Mouse (Mus musculus) brain, embryonic 14.5 days (tissue): Measurements from ENCODE around the gene Foxd3. TPM values are rescaled to one million over a fixed set of nuclear protein-coding genes. Genes with fewer than 3 reads are reported as not detected.
A peak's percentile ranks its signal among the peaks of the same experiment; 100 is the strongest.
"Not testable (repeated sequence)": the region's sequence is repeated elsewhere in the genome, so short reads cannot be mapped to it uniquely, and the experiment has no call there.

Source experiments
- DNase-seq: peaks from one replicate; pipeline ENCODE4 v3.0.0-alpha.2; 2011; ENCODE audit warnings: low read depth
- CTCF ChIP-seq: fragments of 200-500 bp; IDR thresholded peaks from 2 replicates; pipeline ENCODE4 v1.5.1; 2012; ENCODE audit warnings: inconsistent platforms, mild to moderate bottlenecking, moderate library complexity, borderline replicate concordance; ENCODE audit not compliant: insufficient read depth, insufficient read length; ENCODE audit errors: extremely low read depth
- POLR2A ChIP-seq: fragments of 200-500 bp; IDR thresholded peaks from 2 replicates; pipeline ENCODE4 v1.6.1; 2012; ENCODE audit warnings: mild to moderate bottlenecking, inconsistent platforms, borderline replicate concordance; ENCODE audit not compliant: poor library complexity, insufficient read depth, insufficient read length, severe bottlenecking; ENCODE audit errors: extremely low read depth
- polyA plus RNA-seq: library from polyadenylated mRNA; depleted of rRNA; stranded (reverse); fragments of >200 nt; gene quantifications from 2 replicates; pipeline ENCODE4 v1.2.3, GENCODE M21; 2012; rRNA removed

Gene Foxd3
- 1.4 and 3.2 TPM in 2 replicates for polyA plus RNA-seq

DNA sequence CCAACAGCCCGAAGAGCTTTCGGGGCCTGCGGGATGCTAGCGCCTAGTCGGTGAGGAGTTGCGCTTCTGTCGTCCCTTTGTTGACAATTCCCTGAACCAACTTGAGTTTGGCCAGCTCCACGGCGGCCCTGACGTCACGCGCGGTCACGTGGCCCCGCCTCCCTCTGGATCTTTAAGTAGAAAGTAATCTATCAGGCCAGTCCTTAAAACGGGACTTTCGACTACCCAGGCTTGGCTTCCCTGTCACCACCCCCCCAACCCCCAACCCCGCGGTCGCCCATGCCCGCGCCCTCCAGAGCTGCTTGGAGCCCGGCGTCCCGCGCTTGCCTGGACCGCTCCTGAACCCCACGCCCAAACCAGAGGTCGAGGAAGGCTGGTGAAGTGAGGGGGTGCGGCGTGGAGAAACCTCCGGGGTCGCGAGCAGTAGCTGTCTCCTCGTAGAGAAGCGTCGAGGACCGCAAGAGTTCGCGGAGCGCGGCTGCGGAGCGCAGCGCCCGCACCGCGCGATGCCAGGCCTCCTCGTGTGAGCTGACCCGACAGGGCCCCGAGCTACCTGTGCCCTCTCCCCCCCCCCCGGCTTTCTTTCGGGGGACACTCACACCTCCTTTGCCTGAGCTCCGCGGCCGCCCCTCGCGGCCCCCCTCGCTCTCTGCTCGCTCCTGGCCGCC is at the start of gene Foxd3:
TSS of gene Foxd3 (plus strand) at position 363 of the 668 bp plus-strand sequence.
- TF ChIP-seq POLR2A (no peak), CTCF (no peak)
- DNase-seq, result peak; percentile 55

- TF ChIP-seq POLR2A (no peak), CTCF (no peak)
- DNase-seq, result no peak
These were observed 43.9 kb upstream of the Foxd3 start for GRCm38 (mm10) chr4:99612156-99612555.

GRCm38 (mm10) chr4:99612609-99613350 is 43.3 kb upstream of the Foxd3 start:
- no peak for TF ChIP-seq POLR2A
- no peak for TF ChIP-seq CTCF
- no peak for DNase-seq

GRCm38 (mm10) chr4:99626047-99626844 is 29.9 kb upstream of the Foxd3 start:
- TF ChIP-seq CTCF (no peak), POLR2A (no peak)
- peak; percentile 82 for DNase-seq

- TF ChIP-seq POLR2A (no peak), CTCF (no peak)
- peak; percentile 13 for DNase-seq
These were observed 29.0 kb upstream of the Foxd3 start for GRCm38 (mm10) chr4:99627057-99627456.

DNA sequence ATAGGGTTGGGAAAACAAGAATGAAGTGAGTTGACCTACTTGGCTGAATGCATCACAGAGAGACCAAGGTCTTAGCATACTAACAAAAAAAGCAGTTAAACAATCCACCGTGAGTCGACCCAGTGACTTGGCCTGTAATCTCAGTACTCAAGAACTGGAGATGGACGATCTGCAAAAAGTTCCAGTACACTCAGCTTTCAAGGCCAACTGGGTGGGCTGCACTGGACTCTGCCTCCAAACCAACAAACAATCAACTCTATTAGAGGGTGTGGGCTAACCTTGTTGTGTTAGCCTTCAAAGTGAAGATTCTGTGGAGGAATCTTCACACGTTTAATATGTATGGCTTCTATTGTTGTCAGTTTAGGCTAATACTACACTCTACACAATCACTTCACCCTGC is 20.1 kb upstream of the Foxd3 start:
- no peak for DNase-seq

DNA sequence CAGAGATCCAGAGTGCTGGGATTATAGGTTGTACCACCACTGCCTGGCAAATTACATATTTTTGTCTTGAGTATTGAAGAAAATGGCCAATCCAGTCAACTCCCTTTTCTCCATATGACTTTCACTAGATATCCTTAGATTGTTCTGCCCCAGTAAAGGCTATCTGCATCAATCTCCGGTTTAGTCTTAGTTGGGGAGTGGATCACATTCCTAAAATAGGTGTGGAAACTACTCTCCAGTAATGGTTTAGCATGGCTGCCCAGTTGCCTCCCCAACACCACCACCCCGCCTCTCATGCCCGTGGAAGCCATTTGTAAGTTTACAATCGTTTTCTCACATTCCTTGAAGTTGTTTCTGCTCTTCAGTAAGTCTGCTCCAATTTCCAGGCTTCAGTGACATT is 19.4 kb upstream of the Foxd3 start:
- TF ChIP-seq CTCF (no peak), POLR2A (no peak)

More for the DNA sequence above, 20.1 kb upstream of the Foxd3 start:
- TF ChIP-seq CTCF (no peak), POLR2A (no peak)

GRCm38 (mm10) chr4:99640619-99641018 is 15.5 kb upstream of the Foxd3 start:
- not testable (repeated sequence) for DNase-seq

More for the DNA sequence above, 19.4 kb upstream of the Foxd3 start:
- DNase-seq, result no peak

DNA sequence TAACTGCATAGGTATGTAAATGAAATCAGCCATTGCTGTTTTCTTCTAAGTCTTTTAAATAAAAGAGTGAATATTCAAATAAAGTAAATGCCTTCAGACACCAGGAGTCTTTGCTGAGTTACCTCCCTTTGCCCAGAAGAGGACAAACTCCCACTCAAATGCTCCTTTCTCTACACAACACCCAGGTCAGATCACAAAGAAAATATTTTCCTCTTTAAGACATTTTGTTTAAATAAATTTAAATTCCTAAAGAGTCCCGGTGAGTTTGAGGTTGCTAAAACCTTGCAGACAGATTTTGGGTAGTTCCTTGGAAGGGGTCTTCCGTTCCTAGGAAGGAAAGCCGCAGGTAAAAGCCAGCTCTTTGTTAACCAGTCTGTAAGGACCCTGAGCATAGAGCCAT is 14.2 kb upstream of the Foxd3 start:
- no peak for TF ChIP-seq POLR2A
- TF ChIP-seq CTCF, result no peak
- no peak for DNase-seq

DNA sequence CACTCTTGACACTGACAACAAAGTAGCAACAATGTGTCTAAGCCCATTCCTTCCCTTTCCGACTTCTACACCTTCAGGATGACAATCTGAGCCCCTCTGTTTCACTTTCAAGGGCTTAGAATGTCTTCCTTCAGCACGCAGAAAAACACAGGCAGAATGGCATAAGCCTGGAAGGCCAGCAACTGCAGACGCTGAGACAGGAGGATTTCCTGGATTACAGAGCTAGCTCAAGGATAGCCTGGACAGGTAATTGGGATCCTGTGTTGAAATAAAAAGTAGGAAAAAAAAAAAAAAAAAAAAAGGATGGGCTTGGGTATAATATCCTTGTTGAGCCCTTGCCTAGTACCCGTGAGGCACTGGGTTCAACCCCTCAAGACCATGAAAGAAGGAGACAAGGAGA is 10.5 kb upstream of the Foxd3 start:
- TF ChIP-seq CTCF, result no peak
- no peak for TF ChIP-seq POLR2A
- DNase-seq, result no peak

DNA sequence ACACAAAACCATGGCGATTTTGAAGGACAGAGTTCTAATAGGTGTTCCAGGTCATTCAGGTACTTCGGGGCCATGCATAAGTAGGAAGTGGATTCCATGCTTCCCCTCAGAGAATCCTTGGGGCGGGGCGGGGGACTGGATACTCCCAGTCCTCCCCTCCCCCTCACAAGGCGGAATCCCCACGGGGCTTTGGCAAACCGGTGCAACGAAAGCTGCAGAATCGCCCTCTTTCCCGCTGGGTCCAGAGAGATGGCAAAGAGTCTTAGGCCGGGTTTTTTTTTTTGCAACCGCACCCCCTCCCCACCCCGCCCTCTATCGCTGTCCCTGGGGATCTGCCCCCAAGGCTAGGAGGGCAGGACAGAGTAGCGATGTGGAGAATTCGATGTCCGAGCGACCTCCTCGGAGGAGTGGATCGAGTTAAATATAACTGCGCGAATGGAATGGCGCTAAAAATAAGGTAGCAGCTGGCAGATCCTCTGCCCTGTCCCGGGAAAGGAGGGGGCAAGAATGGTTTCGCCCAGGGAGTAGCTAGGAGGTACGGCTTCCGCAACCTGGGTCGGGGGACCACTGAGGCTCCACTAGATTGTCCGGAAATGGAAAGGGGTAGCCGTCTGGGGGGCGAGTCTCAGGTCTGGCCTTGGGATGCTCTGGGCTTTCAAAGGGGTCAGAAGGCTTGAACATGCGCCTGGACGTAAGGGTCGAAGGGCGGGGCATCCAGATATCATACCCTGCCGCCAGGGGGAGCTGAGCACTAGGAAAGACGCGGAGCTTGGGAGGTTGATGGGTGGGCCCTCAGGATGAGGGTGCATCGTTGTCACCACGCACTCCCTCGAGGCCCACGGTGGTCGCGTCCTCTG is 5.8 kb upstream of the Foxd3 start:
- no peak for TF ChIP-seq POLR2A
- TF ChIP-seq CTCF, result peak; percentile 34; the same call in 1 of the 2 replicates
- peak; percentile 9 for DNase-seq

GRCm38 (mm10) chr4:99650945-99651690 is 5.0 kb upstream of the Foxd3 start:
- TF ChIP-seq CTCF (no peak), POLR2A (no peak)
- DNase-seq, result peak; percentile 75
